Mouse (Mus musculus): ENCODE measurements around the gene Tchhl1.
"Not testable (repeated sequence)": the region's sequence is repeated elsewhere in the genome, so short reads cannot be mapped to it uniquely, and the experiment has no call there.

DNA sequence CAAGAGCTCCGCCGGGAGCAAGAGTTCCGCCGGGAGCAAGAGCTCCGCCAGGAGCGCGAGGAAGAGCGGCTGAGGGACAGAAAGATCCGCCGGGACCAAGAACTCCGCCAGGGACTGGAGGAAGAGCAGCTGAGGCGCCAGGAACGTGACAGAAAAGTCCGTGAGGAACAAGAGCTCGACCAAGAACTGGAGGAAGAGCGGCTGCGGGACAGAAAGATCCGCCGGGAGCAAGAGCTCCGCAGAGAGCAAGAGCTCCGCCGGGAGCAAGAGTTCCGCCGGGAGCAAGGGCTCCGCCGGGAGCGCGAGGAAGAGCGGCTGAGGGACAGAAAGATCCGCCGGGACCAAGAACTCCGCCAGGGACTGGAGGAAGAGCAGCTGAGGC, 21.8 kb upstream of the Tchhl1 start:
- not testable (repeated sequence) for TF ChIP-seq EP300, CTCF (IDR thresholded peaks at IDR 0.05; ENCODE audit: low read depth)

All from heart, postnatal 0 days (tissue).